Mouse (Mus musculus): Measurements from ENCODE around the gene Klk1b3.
"Not testable (repeated sequence)": the region's sequence is repeated elsewhere in the genome, so short reads cannot be mapped to it uniquely, and the experiment has no call there.

The Klk1b3 gene

GRCm38 (mm10) chr7:44197891-44198290 is at the start of gene Klk1b3:
TSS of gene Klk1b3 (plus strand) at chr7:44198191.
- no peak for DNase-seq (ENCODE audit: low read depth, low spot score)

- no peak for DNase-seq (ENCODE audit: low read depth, low spot score)
These were observed 18.5 kb upstream of the Klk1b3 start for GRCm38 (mm10) chr7:44179299-44180045.

GRCm38 (mm10) chr7:44186516-44186915 is 11.5 kb upstream of the Klk1b3 start:
- not testable (repeated sequence) for DNase-seq (ENCODE audit: low read depth, low spot score)

GRCm38 (mm10) chr7:44187936-44188335 is 10.1 kb upstream of the Klk1b3 start, which contains the start of gene Klk1b24:
TSS of gene Klk1b24 (plus strand) at chr7:44188236.
- DNase-seq (ENCODE audit: low read depth, low spot score): not testable (repeated sequence)

GRCm38 (mm10) chr7:44193466-44193865 is 4.5 kb upstream of the Klk1b3 start:
- DNase-seq (ENCODE audit: low read depth, low spot score): not testable (repeated sequence)

- DNase-seq (ENCODE audit: low read depth, low spot score): not testable (repeated sequence)
These were observed 9.1 kb downstream of the Klk1b3 start, which contains the start of gene Klk1b4 for GRCm38 (mm10) chr7:44207135-44207534. TSS of gene Klk1b4 (plus strand) at chr7:44207435.

GRCm38 (mm10) chr7:44208307-44208706 is 10.3 kb downstream of the Klk1b3 start:
- DNase-seq (ENCODE audit: low read depth, low spot score): no peak

GRCm38 (mm10) chr7:44215645-44216044 is 17.7 kb downstream of the Klk1b3 start, which contains the start of gene Klk1b5:
TSS of gene Klk1b5 (plus strand) at chr7:44215945.
- DNase-seq (ENCODE audit: low read depth, low spot score): no peak

GRCm38 (mm10) chr7:44221601-44222000 is 23.6 kb downstream of the Klk1b3 start:
- not testable (repeated sequence) for DNase-seq (ENCODE audit: low read depth, low spot score)

GRCm38 (mm10) chr7:44222335-44222734 is 24.3 kb downstream of the Klk1b3 start:
- not testable (repeated sequence) for DNase-seq (ENCODE audit: low read depth, low spot score)

GRCm38 (mm10) chr7:44225076-44225475 is 27.1 kb downstream of the Klk1b3 start, which contains the start of gene Klk1:
TSS of gene Klk1 (plus strand) at chr7:44225360.
- no peak for DNase-seq (ENCODE audit: low read depth, low spot score)

GRCm38 (mm10) chr7:44235909-44236308 is 37.9 kb downstream of the Klk1b3 start, which contains the start of gene Gm36864:
TSS of gene Gm36864 (plus strand) at chr7:44236177.
- no peak for DNase-seq (ENCODE audit: low read depth, low spot score)

- DNase-seq (ENCODE audit: low read depth, low spot score): no peak
These were observed 41.9 kb downstream of the Klk1b3 start for GRCm38 (mm10) chr7:44239913-44240312.

GRCm38 (mm10) chr7:44240712-44241111 is 42.7 kb downstream of the Klk1b3 start:
- DNase-seq (ENCODE audit: low read depth, low spot score): no peak

- DNase-seq (ENCODE audit: low read depth, low spot score): no peak
These were observed 43.2 kb downstream of the Klk1b3 start for GRCm38 (mm10) chr7:44241163-44241562.

- DNase-seq (ENCODE audit: low read depth, low spot score): no peak
These were observed 46.1 kb downstream of the Klk1b3 start for GRCm38 (mm10) chr7:44244080-44244479.

GRCm38 (mm10) chr7:44246055-44246983 is 48.3 kb downstream of the Klk1b3 start, which contains the start of the genes 1700028J19Rik and 2410002F23Rik:
TSS of gene 1700028J19Rik (minus strand) at chr7:44246695.
TSS of gene 2410002F23Rik (plus strand) at chr7:44246722.
- peak; percentile 94 for DNase-seq (ENCODE audit: low read depth, low spot score)

- DNase-seq (ENCODE audit: low read depth, low spot score): peak; percentile 54
These were observed 49.0 kb downstream of the Klk1b3 start for GRCm38 (mm10) chr7:44246984-44247470.

GRCm38 (mm10) chr7:44247971-44248370 is 50.0 kb downstream of the Klk1b3 start:
- no peak for DNase-seq (ENCODE audit: low read depth, low spot score)

- DNase-seq (ENCODE audit: low read depth, low spot score): no peak
These were observed 51.3 kb downstream of the Klk1b3 start for GRCm38 (mm10) chr7:44249248-44249647.

- DNase-seq (ENCODE audit: low read depth, low spot score): not testable (repeated sequence)
These were observed 52.8 kb downstream of the Klk1b3 start for GRCm38 (mm10) chr7:44250732-44251275.

Data from forelimb bud, embryonic 11.5 days (tissue).